Mouse (Mus musculus) spleen, adult 18-20 months (tissue): ENCODE measurements around the gene Mttp.
"Not testable (repeated sequence)": the region's sequence is repeated elsewhere in the genome, so short reads cannot be mapped to it uniquely, and the experiment has no call there.

Source experiments
- DNase-seq, 2 experiments: peaks; one replicate each; pipeline ENCODE4 v3.0.0; 2022; ENCODE audit warnings: mixed read lengths in 2 of 2

The Mttp gene

DNA sequence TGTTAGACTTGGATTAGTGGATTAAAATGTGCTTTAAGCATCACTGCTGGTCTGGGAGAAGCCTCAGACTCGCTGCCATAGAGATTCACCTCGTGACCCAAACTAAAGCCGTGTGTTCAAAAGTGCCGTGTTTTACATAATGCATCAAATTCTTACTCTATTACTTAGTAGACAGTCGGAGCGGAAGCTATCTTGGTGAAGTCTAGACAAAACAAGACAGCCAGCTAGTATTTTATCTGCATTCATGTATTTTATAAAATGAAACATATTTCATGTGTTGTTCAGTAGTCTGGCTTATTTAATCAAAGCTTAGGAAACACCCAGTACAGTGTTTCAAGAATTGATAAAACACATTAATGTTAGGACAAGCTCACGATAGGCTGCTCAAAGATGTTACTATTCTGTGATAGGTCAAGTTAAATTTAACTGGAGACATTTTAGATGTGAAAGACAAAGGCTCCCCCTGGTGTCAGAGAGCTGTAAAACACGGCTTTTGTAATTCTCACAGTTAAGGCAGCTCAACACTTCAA lies at the start of gene Mttp:
Mttp (minus strand) TSS at position 327 of the 530 bp plus-strand sequence.
- peak; percentile 20 to 62 for DNase-seq

DNA sequence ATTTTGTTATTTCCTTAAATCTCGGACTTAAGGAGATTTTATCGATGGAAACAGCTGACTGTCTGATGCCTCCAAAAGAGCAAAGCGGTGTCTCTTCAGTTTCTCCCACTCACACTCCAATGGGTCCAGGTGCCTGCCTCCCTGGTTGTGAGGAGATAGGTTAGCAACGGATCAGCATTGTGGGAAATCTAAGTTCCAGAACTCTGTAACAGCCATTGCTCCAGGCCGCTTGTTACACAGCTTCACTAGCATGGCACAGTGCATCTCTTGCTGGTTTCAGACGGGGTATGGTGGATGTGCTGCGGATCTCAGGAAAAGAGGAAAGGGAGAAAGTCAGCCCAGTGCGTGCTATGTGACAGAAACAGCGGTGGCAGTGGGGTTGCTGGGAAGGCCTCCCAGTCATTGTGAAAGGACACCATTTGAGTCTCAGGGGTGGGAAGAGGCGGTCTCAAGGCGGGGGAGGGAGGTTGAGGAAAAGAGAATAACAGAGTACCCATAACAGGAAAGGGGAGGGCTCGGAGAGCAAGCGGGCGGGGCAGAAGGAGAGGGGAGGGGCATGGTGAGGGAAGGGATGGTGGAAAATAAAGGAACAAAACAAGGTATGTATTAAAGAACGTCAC lies 49.0 kb upstream of the Mttp start, which contains the start of gene 4930579F01Rik:
4930579F01Rik (minus strand) TSS at position 143 of the 620 bp plus-strand sequence.
- DNase-seq = no peak

DNA sequence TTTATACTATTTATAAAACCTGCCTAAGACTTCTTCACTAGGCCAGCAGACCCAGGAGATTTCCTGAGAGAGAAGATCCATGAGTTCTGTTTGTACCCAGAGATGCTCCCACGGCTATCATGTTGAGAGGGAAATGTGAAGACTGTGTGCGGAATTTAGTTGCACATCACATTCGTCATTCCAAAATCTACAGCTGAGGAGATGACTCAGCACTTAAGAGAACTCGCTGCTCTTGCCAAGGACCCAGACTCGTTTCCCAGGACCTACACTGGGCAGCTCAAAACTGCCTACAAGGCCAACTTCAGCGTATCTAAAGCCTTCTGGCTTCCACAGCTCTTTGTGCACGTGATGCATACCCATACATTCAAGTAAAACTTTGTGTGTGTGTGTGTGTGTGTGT lies 47.5 kb upstream of the Mttp start:
- no peak for DNase-seq

DNA sequence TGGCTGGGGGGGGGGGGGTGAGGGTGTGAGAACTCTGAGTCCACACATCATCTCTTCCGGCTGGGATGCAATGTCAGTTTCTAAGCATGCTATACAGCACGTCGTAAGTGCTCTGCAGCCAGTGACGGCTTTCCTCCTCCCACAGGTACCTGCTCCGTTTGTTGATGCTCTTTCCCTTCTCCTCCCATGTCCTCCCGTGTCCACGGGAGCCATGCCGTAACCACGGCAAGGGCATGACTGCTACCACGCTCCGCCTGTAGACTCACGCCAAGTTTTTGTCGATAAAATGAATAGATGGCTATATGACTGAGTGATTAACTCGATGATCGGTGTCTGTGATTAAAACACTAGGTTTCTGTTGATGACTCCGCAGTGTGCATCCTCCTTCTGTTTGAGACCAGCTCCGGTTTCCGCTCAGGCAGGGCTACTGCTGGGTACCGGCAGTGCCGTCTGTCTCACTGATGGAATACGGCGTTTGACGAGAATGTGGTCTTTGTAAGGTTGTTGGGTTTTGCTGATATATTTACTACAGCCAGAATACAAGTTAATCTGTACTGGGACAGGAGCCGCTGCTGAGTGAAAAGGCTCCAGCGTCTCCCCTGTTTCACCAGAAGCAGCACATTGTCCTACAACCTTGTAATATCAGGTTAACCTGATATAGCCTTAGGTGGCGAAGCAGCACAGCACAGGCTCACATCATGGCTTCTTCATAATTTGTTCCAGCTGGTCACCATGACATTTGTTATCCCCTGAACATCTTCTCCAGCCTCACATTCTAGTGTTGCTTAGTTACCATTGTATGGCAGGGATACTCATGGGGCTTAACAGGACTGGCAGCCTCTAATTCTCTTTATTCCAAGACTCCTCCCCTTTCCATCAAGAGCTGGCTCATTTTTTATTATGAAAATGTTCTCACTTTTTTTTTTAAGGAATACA lies 41.5 kb upstream of the Mttp start:
- no peak for DNase-seq

DNA sequence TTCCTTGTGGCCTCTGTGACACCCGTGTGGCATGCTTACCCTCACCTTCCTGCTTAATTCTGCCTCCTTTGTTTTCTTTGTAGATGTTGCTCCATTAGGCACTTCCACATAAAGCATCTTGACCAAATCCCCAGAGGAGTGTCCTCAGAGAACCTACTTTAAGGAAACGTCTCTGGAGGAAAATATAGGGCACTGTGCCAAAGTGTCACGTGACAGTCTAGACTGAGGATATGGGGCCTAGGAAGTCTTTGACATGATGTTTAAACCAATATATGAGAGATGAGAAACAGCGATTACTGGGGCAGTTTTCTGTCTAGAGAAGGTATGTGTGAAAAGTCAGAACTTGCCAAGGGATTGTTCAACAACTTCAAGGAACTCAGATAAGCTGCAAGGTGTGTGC lies 40.5 kb upstream of the Mttp start:
- DNase-seq = no peak

DNA sequence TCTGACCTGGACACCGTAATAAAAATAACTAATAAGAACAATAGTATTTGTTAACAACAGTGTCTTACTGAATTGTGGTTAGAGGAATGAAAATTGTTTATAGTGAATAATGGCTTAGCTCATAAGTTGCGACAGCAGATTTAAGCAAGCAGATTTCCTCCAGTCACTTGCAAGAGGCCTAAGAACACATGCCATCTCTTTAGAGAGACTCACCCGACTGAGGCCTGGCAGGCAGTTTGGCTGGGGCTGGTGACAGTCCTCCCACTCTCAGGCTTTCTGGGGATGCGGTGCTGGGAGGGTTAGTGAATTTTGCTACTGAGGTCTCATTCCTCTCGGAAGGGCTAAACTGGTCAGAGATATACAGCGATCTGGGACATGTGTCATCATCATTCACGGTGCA lies 38.6 kb upstream of the Mttp start:
- no peak for DNase-seq

DNA sequence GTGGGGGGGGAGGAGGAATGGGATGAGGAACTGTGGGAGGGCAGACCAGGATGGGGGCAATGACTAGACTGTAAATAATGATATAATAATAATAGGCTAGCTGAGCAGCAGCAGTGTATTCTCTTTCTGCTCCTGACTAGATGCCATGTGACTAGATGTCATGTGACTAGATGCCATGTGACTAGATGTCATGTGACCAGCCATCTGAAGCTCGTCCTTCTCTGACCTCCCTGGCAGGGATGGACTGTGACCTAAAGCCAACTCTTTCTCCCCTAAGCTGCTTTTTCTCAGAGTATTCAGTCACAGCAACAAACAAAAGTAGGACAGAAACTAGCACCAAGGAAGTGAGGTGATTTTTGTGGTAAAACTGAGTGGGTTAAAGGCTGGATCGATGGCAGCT lies 37.3 kb upstream of the Mttp start:
- no peak for DNase-seq

DNA sequence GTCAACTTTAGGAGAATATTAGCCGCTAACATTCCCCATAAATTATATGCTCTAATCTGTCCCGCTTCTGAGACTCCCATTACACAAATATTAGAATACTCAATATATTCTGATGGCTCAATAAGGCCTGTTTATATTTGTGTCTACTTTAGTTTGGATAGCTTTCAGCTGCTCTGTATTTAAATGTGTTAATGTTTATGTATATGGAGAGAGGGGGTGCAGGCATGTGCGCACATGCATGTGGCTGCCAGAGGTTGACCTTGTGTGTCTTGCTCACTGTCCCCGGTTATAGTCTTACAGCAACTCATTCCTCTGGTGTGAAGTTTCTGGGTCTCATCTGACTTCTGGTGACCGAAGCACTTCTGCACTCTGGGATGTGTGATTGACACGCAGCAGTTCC lies 30.8 kb upstream of the Mttp start:
- no peak for DNase-seq

DNA sequence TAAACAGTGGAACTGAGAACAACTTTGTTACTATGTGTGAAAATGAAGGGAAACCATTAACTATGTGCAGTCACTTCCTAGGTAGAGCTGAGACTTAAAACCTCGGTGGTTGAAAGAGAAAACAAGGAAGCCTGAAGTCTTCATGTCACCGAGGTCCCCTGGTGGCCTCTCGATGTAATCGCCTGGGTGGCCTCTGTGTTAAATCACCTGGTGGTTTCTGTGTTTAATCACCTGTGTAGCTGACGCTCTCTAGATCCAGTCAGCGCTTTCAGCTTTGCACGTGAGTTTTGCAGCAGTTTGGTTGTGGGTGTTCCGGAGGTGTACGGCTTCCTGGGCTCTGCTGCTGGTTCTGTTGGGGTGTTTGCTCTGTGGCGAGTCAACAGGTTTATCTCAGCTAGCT lies 28.5 kb upstream of the Mttp start:
- DNase-seq = no peak

DNA sequence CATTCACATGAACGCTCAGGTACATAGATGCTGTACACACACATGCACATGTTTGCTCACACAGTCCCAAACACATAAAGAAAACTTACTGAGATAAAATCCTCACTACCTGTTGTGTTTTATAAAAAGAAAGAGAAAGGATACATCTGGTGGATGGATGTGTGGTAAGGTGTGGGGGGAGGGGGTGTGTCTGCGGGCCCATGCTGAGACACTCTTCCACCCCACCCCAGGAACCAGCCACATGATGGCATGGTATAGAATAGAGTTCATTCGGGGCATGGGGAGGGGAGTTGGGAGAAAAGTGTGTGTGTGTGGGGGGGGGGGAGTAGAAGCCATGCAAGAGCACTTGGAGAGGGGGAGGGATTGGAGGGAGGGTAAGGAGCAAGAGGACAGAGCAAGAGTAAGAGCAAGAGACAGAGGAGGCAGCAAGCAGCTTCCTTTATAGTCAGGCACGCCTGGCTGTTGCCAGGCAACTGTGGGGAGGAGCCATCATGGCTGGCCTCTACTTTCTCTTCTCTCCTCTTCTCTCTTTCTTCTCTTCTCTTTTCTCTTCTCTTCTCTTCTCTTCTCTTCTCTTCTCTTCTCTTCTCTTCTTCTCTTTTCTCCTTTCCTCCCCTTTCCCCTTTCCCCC lies 17.9 kb upstream of the Mttp start:
- no peak for DNase-seq

DNA sequence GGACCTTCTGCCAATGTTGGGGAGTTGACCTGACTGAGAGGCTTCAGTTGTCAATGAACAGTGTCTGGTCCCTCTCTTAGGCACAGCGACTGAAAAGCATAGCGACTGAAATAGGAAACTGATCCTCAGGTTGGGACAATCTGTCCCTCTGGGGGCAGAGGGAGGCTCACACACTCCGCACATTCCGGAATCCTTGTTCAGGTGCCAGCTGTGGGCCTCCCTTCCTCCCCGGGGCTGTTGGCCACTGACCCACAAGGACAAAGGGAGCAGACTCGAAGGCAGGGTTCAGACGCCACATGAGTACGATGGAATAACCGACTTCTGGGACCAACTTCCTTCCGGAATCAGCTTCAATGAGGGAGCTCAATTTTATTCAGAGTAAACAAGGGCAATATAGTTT lies 16.9 kb upstream of the Mttp start:
- no peak for DNase-seq

DNA sequence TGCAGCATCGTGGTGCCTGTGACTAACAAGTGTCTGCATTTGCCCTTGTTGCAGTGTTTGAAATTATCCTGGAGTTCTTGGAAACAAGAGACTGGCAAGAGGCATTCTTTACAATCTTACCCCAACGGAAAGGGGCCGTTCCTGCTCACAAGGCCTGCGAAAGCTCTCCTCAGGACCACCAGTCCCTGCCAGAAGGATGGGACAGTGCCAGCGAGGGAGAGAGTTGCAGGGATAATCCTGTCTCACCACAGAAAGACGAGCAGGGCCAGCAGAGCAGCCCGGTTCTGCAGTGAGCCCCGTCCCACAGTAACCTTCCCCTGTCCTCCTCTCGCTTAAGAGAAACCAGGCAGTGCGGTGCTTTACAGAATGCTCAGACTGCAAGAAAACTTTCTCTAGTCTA lies 11.9 kb upstream of the Mttp start:
- DNase-seq = no peak

DNA sequence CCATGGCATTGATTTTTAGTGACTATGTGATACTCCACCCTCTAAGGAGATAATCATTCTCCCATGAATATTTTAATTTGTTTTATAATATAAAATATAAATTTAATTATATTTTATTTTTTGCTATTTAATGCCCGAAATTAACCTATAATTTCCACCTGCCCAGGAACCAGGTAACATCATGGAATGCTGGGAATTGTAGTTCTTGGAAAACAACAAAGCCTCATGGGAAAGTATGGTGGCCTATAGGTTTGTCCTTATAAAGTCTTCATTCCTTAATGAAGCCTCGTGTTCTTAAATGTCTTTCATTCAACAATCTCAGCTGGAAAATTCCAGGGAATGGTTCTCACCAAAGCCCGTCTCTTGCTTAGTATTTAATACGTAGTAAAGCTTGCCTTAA lies 10.3 kb upstream of the Mttp start:
- no peak for DNase-seq

DNA sequence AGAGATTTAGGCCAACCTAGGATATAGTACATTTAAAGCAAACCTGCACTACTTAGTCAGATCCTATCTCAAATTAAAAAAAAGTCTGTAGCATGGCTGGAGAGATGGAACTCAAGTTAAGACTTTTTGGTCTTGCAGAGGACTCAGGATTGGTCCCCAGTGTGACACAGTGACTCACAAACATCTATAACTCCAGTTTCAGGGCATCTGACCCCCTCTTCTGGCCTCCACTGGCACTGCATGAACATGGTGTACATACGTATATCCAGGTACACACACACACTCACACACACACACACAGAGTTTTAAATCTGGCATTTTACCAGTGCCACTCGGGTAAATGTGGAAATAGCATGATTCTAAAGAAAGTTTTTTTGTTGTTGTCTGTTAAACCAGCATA lies 4.0 kb upstream of the Mttp start:
- DNase-seq = no peak

DNA sequence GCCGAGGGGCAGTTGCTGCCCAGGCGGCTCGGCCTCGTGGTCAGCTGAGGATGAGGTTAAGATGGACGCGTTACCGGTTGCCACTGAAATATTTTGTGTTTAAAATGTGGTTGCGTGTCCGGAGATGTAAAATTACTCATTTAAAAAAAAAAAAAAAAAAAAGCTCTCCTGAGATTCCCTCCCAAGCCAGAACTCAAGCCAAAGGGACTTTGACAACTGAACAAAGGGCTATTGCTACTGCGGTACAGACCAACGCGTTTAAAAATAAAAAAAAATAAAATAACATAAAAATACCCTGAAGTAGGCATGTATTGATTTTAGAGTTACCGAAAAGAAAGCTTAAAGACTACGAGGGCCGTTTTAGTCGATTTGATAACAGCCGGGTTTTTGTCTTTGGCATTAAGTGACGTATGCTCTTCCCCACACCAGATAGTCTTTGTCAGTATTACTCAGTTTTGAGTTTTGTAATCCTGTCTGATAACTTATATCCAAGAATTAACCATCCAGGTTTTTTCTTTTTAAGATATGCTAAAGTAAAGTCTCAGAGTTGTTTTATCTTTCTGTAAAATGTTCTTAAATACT lies 617 bp downstream of the Mttp start:
- no peak for DNase-seq

DNA sequence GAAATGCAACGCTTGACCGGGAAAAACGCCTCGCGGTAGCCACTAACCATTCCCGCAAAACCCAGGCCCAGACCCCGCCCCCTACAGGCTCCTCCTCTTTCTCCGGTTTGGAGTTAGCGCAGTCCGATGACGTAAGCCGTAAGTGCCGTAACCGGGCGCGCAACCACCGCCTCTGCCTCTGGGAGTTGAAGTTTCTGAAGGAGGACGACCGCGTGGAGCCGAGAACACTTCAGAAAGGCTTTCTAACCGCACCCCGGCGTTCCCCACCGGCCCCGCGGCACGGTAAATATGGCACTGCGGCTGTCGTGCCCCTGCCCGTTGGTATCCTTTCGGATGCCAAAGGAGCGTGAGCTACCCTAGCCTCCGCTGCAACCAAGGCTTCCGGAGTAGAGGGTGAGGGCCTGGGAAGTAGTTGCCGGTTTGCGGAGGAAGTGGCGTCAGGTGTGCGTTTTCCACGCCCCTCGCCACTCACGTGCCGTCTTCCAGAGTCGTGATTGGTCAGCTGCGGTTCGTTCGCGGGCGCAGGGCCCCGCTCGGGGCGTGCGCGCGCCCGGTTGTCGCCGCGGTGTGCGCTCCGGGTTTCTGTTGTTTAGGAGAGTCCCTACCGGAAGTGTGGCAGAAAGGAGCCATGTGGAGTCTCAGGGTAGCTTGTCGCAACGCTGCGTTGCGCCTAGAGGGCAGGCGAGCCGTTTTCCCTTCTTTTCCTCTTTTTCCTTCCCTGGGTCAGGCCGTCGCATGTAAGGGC lies 1.3 kb downstream of the Mttp start, which contains the start of gene Trmt10a:
Trmt10a (plus strand) TSS at position 134 of the 745 bp plus-strand sequence.
- DNase-seq = peak; percentile 93 to 97

DNA sequence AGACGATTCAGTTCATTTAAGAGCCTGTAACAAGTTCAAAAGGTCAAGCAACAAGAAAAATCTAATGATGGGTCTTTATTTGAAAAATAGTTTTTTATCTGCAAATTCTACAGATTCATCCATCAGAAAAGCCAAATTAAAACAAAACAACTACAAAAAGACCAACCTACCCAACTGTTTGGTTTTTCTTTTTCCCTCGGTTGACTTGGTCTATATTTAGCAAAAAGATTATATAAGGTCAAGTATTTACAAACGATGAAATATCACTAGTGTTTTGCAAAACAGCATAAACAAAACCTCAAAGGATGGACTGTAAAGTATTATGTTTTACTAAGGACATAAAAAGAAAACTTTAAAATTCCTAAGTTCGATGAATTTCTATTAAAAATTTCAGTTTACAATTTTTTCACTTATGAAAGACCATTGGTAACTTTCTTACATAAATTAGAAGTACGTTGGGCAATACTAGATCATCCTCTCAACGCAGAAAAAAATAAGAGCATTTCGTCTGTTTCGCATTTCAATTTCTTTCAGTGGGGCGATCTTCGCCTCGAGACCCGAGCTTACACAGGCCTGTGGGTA lies 1.9 kb downstream of the Mttp start:
- no peak for DNase-seq

DNA sequence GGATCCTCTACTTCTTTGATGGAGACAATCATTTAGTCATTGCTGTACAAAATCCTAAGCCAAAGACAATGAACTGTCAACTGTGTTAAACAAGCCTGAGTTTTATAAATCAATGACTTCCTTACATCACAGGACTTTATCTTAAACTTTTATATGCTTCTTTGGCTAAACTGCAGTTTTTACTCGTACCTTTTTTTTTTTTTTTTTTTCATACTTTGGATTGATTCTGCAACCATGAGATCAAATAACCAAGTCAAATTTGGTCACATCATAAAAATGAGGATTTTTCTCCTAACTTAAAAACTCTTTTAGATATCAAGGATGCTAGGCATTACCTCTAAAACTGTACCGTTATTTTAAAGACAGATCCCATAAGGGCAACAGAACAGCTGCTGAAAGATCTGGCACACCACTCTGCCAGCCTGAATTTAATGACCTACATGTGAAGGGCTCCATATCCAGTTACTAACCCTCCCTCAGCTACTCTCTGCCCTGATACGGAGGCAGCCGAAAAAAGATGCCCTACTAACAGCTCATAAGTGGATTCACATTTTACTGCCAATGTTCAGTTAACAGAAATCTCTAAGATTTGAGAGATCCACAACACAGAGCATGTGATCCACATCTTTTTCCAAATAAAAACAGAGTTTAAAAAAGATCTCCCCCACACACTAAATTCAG lies 2.6 kb downstream of the Mttp start:
- DNase-seq = no peak

DNA sequence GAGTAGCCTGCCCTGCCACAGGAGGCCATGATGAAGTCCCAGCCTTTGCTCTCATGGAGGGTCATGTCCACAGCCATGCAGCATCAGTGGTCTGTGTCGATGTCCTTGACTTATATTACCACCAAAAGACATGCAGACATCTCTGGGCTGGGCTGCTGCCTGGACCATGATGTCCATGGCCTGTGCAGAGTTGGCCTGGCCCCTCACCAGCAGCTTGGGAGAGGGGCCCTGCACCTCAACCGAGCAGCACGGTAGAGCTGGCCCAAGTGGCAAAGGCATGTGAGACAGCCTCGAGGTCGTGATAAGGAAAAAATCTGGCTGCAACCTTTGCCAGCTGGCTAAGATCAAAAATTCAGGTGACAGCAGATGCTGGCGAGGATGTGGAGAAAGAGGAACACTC lies 5.1 kb downstream of the Mttp start:
- no peak for DNase-seq

DNA sequence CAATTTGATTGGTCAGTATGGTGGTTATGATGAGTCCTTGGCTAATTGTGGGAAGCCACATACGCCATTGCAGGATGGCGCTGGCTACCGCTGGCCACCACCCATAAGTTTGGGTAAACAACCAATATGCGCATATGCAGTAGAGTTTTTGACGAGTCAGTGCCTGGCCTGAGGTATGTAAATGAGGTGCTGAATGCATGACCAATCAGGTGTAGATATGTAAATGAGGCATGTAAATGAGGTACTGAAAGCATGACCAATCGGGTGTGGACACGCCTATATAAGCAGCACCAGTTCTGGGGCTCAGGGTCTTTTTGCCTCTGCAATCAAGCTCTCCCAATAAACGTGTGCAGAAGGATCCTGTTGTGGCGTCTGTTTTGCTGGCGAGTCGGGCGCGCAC lies 6.6 kb downstream of the Mttp start:
- DNase-seq = not testable (repeated sequence)

DNA sequence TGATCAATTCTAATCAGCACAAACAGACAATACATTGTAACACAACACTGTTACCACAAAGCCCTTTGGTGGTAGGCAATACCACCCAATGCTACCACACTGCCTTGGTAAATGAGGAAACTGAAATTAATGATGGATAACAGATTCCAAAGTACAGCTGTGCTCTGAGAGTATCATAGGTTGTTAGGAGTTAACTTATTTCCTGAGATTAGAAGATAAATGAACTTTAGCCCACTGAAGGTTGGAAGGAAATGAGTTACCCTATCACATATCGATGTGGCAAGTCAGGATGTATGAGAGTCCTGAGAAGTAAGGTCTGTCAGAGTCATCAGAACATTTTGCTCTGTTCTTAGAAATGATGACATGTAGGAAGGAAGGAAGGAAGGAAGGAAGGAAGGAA lies 10.2 kb downstream of the Mttp start:
- no peak for DNase-seq
